Mouse (Mus musculus): ENCODE results near the gene Ccdc167. TPM values are rescaled to one million over a fixed set of nuclear protein-coding genes. Genes with fewer than 3 reads are reported as not detected.

The Ccdc167 gene
- 13.0 and 14.2 TPM in 2 replicates for polyA plus RNA-seq (2015; fragmentation: Nextera tagmentation; extraction: Ambion mirVana)

DNA sequence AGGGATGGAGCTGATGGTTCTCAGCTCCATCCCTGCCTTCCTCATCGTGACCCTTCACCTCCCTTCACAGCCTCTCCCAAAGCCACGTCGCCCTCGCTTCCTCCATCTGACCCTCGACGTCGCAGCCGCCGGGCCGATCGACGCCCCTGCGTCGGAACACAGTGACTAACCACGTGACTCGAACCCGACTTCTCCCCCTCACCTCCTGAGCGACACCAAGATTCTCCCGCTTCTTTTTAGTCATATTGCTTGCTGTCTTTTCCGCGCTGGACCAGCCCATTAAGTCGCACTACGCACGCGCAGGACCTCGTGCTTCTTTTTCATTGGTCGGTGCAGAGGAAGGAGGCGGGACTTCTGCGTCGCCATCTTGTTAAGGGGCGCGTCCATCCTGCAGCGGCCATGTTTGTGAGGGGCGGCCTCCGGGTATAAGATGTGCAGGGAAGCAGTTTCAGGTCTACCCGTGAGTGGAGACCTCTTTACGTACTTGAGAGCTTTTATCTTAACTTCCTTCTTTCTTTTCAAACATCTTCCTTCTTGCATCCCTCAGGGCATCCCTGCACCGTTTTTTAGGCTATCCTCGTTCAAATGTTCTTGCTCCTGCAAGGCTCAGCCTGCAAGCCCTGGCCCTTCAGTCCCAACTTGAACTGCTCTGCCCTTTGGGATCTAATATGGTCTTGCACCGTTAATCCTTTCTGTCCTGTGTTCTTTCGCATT lies at the start of gene Ccdc167:
TSS of gene Ccdc167 (minus strand) at position 313 of the 714 bp plus-strand sequence.
- WGBS: 6% methylated on average over 41 of the region's 41 CpGs
- Histone ChIP-seq H3K4me1 (peaks cover 42% of the 10 kb centered on the region), H3K36me3 (ENCODE audit: poor library complexity, severe bottlenecking) (0 out of 2 replicates have a peak, but pooled peaks cover 5% of the 10 kb centered on the region), H3K4me2 (peak within 1 kb of the TSS; percentile 77), H3K9me3 (replicated peaks) (no peaks in the 10 kb centered on the region), H3K27me3 (no peaks in the 10 kb centered on the region), H3K9ac (peak within 1 kb of the TSS; percentile 69), H3K27ac (peak within 1 kb of the TSS; percentile 3; the same call in 1 of the 2 replicates), H3K4me3 (peak within 1 kb of the TSS; percentile 49)
- ATAC-seq: peak; percentile 96

DNA sequence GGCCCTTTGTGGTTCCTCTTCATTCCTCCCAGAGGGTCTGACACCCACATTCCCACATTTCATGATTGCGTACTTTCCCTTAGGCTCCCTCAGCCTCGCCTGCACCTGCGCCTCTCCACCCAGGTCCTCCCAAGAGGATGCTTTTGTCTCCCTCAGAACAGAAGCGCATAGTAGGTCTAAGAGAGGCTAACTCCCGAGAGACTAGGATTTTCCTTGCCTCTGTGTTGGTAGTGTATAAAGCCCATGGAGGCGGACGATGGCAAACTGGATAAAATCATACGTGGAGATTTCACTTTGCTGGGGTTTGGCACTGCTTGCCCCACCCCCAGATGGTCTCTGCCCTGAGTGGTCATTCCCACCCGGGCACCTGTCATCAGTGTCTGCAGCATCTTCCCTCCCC lies 48.5 kb upstream of the Ccdc167 start:
- no peaks in the 10 kb centered on the region for H3K4me1 ChIP-seq
- H3K27ac ChIP-seq: no peak overlapping the region
- no peak overlapping the region for H3K4me2 ChIP-seq
- H3K9ac ChIP-seq: no peak overlapping the region
- no peaks in the 10 kb centered on the region for H3K9me3 ChIP-seq (replicated peaks)
- H3K36me3 ChIP-seq (ENCODE audit: poor library complexity, severe bottlenecking): no peaks in the 10 kb centered on the region
- 88% methylated on average over 9 of the region's 9 CpGs for WGBS
- H3K4me3 ChIP-seq: no peak overlapping the region
- no peaks in the 10 kb centered on the region for H3K27me3 ChIP-seq
- no peak for ATAC-seq

GRCm38 (mm10) chr17:29762551-29762950 lies 45.7 kb upstream of the Ccdc167 start:
- Histone ChIP-seq H3K27me3 (no peaks in the 10 kb centered on the region), H3K36me3 (ENCODE audit: poor library complexity, severe bottlenecking) (no peaks in the 10 kb centered on the region), H3K27ac (no peak overlapping the region), H3K4me1 (peaks cover 7% of the 10 kb centered on the region; the same call in 1 of the 2 replicates), H3K9ac (no peak overlapping the region), H3K9me3 (replicated peaks) (no peaks in the 10 kb centered on the region), H3K4me2 (no peak overlapping the region), H3K4me3 (no peak overlapping the region)
- no peak for ATAC-seq
- WGBS: 75% methylated on average over 8 of the region's 8 CpGs

GRCm38 (mm10) chr17:29761938-29762337 lies 45.1 kb upstream of the Ccdc167 start:
- ATAC-seq: no peak
- WGBS: 81% methylated on average over 9 of the region's 9 CpGs
- Histone ChIP-seq H3K4me1 (peaks cover 7% of the 10 kb centered on the region; the same call in 1 of the 2 replicates), H3K4me2 (no peak overlapping the region), H3K9me3 (replicated peaks) (no peaks in the 10 kb centered on the region), H3K36me3 (ENCODE audit: poor library complexity, severe bottlenecking) (no peaks in the 10 kb centered on the region), H3K9ac (no peak overlapping the region), H3K27me3 (no peaks in the 10 kb centered on the region), H3K4me3 (no peak overlapping the region), H3K27ac (no peak overlapping the region)

GRCm38 (mm10) chr17:29760404-29761375 lies 43.8 kb upstream of the Ccdc167 start:
- 0 out of 2 replicates have a peak, but pooled peaks have one; percentile 10 for ATAC-seq
- H3K4me3 ChIP-seq: no peak overlapping the region
- H3K27ac ChIP-seq: peak overlapping the region; percentile 69; the same call in 1 of the 2 replicates
- WGBS: 84% methylated on average over 20 of the region's 21 CpGs
- no peak overlapping the region for H3K4me2 ChIP-seq
- H3K36me3 ChIP-seq (ENCODE audit: poor library complexity, severe bottlenecking): no peaks in the 10 kb centered on the region
- H3K4me1 ChIP-seq: peaks cover 7% of the 10 kb centered on the region; the same call in 1 of the 2 replicates
- H3K9ac ChIP-seq: no peak overlapping the region
- no peaks in the 10 kb centered on the region for H3K27me3 ChIP-seq
- H3K9me3 ChIP-seq (replicated peaks): no peaks in the 10 kb centered on the region

GRCm38 (mm10) chr17:29759963-29760362 lies 43.1 kb upstream of the Ccdc167 start:
- Histone ChIP-seq H3K27ac (peak overlapping the region; percentile 69), H3K9ac (no peak overlapping the region), H3K27me3 (no peaks in the 10 kb centered on the region), H3K4me3 (no peak overlapping the region), H3K4me2 (peak overlapping the region; percentile 38), H3K36me3 (ENCODE audit: poor library complexity, severe bottlenecking) (no peaks in the 10 kb centered on the region), H3K4me1 (peaks cover 7% of the 10 kb centered on the region; the same call in 1 of the 2 replicates), H3K9me3 (replicated peaks) (no peaks in the 10 kb centered on the region)
- 48% methylated on average over 19 of the region's 19 CpGs for WGBS
- peak; percentile 65 for ATAC-seq

DNA sequence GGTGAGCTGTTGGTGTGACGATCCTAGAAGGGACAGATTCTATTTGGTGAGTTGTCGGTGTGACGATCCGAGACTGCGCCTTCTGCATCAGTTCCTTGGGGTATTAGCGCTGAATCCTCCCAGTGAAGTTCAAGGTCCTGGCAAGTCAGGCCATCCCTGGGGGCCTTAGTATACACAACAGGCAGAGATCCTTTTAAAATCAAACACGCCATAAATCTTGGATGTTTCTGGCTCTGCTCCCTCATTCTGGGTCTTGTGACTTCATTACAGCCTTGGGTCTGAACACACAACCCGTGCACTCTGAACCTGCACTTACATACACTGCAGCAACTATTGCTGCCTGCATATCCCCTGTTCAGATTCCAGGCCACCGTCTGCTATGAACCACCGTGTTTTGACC lies 39.5 kb upstream of the Ccdc167 start:
- 86% methylated on average over 10 of the region's 10 CpGs for WGBS
- no peak overlapping the region for H3K9ac ChIP-seq
- ATAC-seq: no peak

DNA sequence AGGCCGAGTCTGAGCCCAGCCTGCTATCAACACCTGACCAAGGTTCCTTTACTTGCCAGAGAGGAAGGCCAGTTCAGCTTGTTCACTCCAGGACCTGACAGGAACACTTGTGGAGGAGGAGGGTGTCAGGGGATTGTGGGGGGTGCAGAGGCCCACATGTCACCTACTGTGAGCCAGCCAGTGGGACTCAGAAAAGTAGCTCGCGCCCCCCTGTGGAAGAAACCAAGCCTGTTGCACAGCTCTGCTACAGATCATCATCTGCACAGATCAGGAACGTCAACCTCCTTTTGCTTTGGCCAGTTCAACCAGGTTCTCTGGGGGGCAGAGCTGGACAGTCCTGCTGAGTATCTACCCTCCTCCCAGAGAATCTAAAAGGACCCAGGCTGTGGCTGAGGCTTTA lies 37.7 kb upstream of the Ccdc167 start:
- no peak overlapping the region for H3K9ac ChIP-seq
- no peaks in the 10 kb centered on the region for H3K27me3 ChIP-seq
- no peaks in the 10 kb centered on the region for H3K9me3 ChIP-seq (replicated peaks)
- no peak overlapping the region for H3K4me2 ChIP-seq
- no peaks in the 10 kb centered on the region for H3K36me3 ChIP-seq (ENCODE audit: poor library complexity, severe bottlenecking)
- ATAC-seq: no peak
- H3K27ac ChIP-seq: no peak overlapping the region
- WGBS: 56% methylated on average over 4 of the region's 4 CpGs
- H3K4me3 ChIP-seq: no peak overlapping the region
- peaks cover 17% of the 10 kb centered on the region for H3K4me1 ChIP-seq

More for the DNA sequence above, 39.5 kb upstream of the Ccdc167 start:
- Histone ChIP-seq H3K9me3 (replicated peaks) (no peaks in the 10 kb centered on the region), H3K27ac (no peak overlapping the region), H3K4me3 (no peak overlapping the region), H3K4me1 (peaks cover 11% of the 10 kb centered on the region; the same call in 1 of the 2 replicates), H3K27me3 (no peaks in the 10 kb centered on the region), H3K4me2 (no peak overlapping the region), H3K36me3 (ENCODE audit: poor library complexity, severe bottlenecking) (no peaks in the 10 kb centered on the region)

DNA sequence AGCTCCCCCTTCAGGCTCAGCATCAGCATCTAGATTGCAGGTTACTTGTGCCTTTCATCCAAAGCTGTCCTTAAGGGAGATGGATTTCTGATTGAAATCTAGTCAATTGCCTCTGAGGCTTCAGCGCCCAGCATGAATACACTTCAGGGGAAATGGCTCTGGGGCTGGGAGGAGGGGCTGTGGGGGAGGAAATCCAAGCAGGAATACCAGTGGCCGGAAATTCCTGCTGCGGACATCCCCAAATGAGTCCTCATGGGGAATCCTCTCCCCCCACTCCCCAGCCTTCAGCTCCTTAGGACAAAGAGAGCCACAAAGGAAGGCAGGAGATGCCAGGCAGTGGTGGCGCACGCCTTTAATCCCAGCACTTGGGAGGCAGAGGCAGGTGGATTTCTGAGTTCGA lies 30.6 kb upstream of the Ccdc167 start:
- Histone ChIP-seq H3K9me3 (replicated peaks) (no peaks in the 10 kb centered on the region), H3K4me2 (no peak overlapping the region), H3K27me3 (no peaks in the 10 kb centered on the region), H3K4me3 (no peak overlapping the region), H3K27ac (no peak overlapping the region), H3K9ac (no peak overlapping the region), H3K4me1 (peaks cover 25% of the 10 kb centered on the region), H3K36me3 (ENCODE audit: poor library complexity, severe bottlenecking) (no peaks in the 10 kb centered on the region)
- no peak for ATAC-seq
- 55% methylated on average over 6 of the region's 6 CpGs for WGBS

GRCm38 (mm10) chr17:29737849-29738804 lies 21.3 kb upstream of the Ccdc167 start:
- Histone ChIP-seq H3K4me3 (no peak overlapping the region), H3K36me3 (ENCODE audit: poor library complexity, severe bottlenecking) (no peaks in the 10 kb centered on the region), H3K9me3 (replicated peaks) (no peaks in the 10 kb centered on the region; the same call in 1 of the 2 replicates), H3K27me3 (no peaks in the 10 kb centered on the region), H3K4me2 (peak overlapping the region; percentile 39), H3K4me1 (peaks cover 42% of the 10 kb centered on the region), H3K9ac (peak overlapping the region; percentile 1; the same call in 1 of the 2 replicates), H3K27ac (peak overlapping the region; percentile 85)
- 36% methylated on average over 22 of the region's 22 CpGs for WGBS
- peak; percentile 83 for ATAC-seq

GRCm38 (mm10) chr17:29736448-29737014 lies 19.7 kb upstream of the Ccdc167 start:
- H3K4me2 ChIP-seq: peak overlapping the region; percentile 10; the same call in 1 of the 2 replicates
- no peaks in the 10 kb centered on the region; the same call in 1 of the 2 replicates for H3K9me3 ChIP-seq (replicated peaks)
- ATAC-seq: peak; percentile 43; the same call in 1 of the 2 replicates
- H3K9ac ChIP-seq: 0 out of 2 replicates have a peak overlapping the region, but pooled peaks have one; percentile 26
- peaks cover 54% of the 10 kb centered on the region for H3K4me1 ChIP-seq
- WGBS: 10% methylated on average over 15 of the region's 15 CpGs
- no peaks in the 10 kb centered on the region for H3K27me3 ChIP-seq
- peak overlapping the region; percentile 80 for H3K27ac ChIP-seq
- no peaks in the 10 kb centered on the region for H3K36me3 ChIP-seq (ENCODE audit: poor library complexity, severe bottlenecking)
- H3K4me3 ChIP-seq: no peak overlapping the region

Measured in forebrain, embryonic 13.5 days (tissue).